Mouse (Mus musculus) cortical plate, adult 2 months (tissue): ENCODE results near the gene Rsg1.

Source experiments
- CTCF ChIP-seq: fragments of 200-500 bp; IDR thresholded peaks from 2 replicates; pipeline ENCODE4 v1.5.1; 2011; ENCODE audit warnings: mild to moderate bottlenecking, control low read depth, low read length; ENCODE audit not compliant: insufficient read depth; ENCODE audit errors: extremely low read depth
- POLR2A ChIP-seq: fragments of 200-500 bp; IDR thresholded peaks from 2 replicates; pipeline ENCODE4 v1.6.1; 2011; ENCODE audit warnings: mild to moderate bottlenecking, low read length, control low read depth; ENCODE audit not compliant: insufficient read depth; ENCODE audit errors: extremely low read depth

DNA sequence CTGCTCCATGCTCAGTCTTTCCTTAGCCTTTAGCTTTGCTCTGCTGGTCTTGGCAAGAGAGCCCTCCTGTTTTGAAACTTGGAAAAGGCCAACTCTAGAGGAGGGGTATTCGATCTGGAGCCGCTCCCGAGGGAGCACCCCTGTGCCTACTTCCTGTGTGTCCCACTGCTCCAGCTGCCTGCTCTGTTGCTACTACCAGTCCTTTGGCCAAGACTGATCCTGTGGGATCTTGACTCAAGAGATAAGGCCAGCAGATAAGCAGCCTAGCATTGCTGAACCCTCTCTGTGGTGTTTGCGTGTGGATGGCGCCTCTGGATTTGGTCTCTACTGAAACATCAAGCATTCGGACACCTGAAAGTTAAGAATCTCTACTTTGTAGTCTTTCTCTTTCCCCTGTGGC lies 11.6 kb upstream of the Rsg1 start:
- TF ChIP-seq POLR2A = no peak
- no peak for TF ChIP-seq CTCF
